In the genomic region with DNA sequence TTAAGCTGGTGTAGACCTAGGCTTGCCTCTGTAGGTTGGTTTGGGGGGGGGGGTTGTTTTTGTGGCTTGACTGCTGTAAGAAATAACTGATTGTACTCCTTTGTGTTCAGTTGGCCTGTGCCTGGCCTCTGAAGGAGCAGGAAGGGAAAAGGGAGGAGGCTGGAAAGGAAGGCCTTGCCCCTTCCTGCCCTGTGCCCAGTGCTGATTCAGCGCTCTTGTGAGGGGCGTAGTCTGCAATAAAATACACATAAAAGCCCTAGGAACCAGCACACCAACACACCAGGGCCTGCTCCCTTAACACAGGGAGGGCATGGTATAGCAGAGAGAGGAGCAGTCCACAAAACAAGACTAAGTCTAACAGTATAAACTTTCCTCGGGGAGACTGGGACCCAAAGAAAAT, we compare ENCODE assay signal across 8 mouse cellular contexts. TPM values are rescaled to one million over a fixed set of nuclear protein-coding genes. Genes with fewer than 3 reads are reported as not detected.
DNase-seq lines count a peak whose midpoint lies in the region; ATAC-seq and TF ChIP-seq lines count a peak whose summit lies in the region.

No protein-coding gene starts in this region.

- no peaks in the 10 kb centered on the region for H3K9me3 ChIP-seq in liver, embryonic 13.5 days (replicated peaks)

- H3K27ac ChIP-seq in liver, embryonic 13.5 days, result no peak overlapping the region
- no peak overlapping the region for H3K27ac ChIP-seq in thymus, adult 2 months (ENCODE audit: control insufficient read depth, insufficient read depth, low read length)

- TF ChIP-seq CTCF in thymus, adult 2 months (IDR thresholded peaks at IDR 0.05; ENCODE audit: borderline replicate concordance, control insufficient read depth, extremely low read depth, insufficient read depth, low read length, poor library complexity), result no peak

- peak; percentile 16 for DNase-seq in urinary bladder, postnatal 14 days (ENCODE audit: low spot score)
- DNase-seq in urinary bladder, adult 18-20 months (ENCODE audit: low spot score in 2 of 2), result no peak
- peak; percentile 27 for DNase-seq in kidney, adult 18-20 months
- DNase-seq in liver, embryonic 13.5 days, result no peak
- no peak for DNase-seq in thymus, adult 2 months
- DNase-seq in cerebellum, postnatal 14 days, result no peak
- DNase-seq in frontal cortex, adult 2 months (ENCODE audit: extremely low spot score in 1 of 2, low spot score in 1 of 2), result no peak
- DNase-seq in ovary, postnatal 36 days (ENCODE audit: low spot score), result no peak

- TF ChIP-seq POLR2A in thymus, adult 2 months (IDR thresholded peaks at IDR 0.05; ENCODE audit: control insufficient read depth, extremely low read depth, insufficient read depth, low read length, poor library complexity), result no peak

- H3K9ac ChIP-seq in liver, embryonic 13.5 days, result no peak overlapping the region

- H3K4me3 ChIP-seq in liver, embryonic 13.5 days (replicated peaks), result no peak overlapping the region
- no peak overlapping the region for H3K4me3 ChIP-seq in thymus, adult 2 months (ENCODE audit: control insufficient read depth, insufficient read depth, low read length)

- no peaks in the 10 kb centered on the region for H3K4me1 ChIP-seq in liver, embryonic 13.5 days (replicated peaks)
- H3K4me1 ChIP-seq in thymus, adult 2 months (replicated peaks; ENCODE audit: control insufficient read depth, insufficient read depth, low read length), result no peaks in the 10 kb centered on the region

- no peak overlapping the region for H3K4me2 ChIP-seq in liver, embryonic 13.5 days

- ATAC-seq in liver, embryonic 13.5 days (ENCODE audit: low read depth), result peak; percentile 41; the same call in 1 of the 2 replicates

- H3K27me3 ChIP-seq in liver, embryonic 13.5 days, result no peaks in the 10 kb centered on the region
- no peaks in the 10 kb centered on the region for H3K27me3 ChIP-seq in thymus, adult 2 months (ENCODE audit: control insufficient read depth, insufficient read depth, low read length)

- no peaks in the 10 kb centered on the region for H3K36me3 ChIP-seq in liver, embryonic 13.5 days
- no peaks in the 10 kb centered on the region for H3K36me3 ChIP-seq in thymus, adult 2 months (ENCODE audit: control insufficient read depth, insufficient read depth, low read length)

- 53% methylated on average over 3 of the region's 3 CpGs for whole genome bisulfite sequencing in liver, embryonic 13.5 days (ENCODE audit: insufficient replicate concordance)
- 83% methylated on average over 3 of the region's 3 CpGs for WGBS in thymus, adult 2 months

RNA-seq across cellular contexts. Expression of a gene that starts 40.8 kb away (rescaled TPM):
- 25.0 and 30.5 TPM in 2 replicates for polyA plus RNA-seq in liver, embryonic 13.5 days (2015; fragmentation: Nextera tagmentation; extraction: Ambion mirVana)
- 8.0 and 9.0 TPM in 2 replicates for polyA plus RNA-seq in thymus, adult 2 months (2012; rRNA removed)
- 7.1 and 7.2 TPM in 2 replicates for polyA plus RNA-seq in frontal cortex, adult 2 months (2012; rRNA removed)

Comparison
In these comparisons a context has a peak if more than half of its experiments do, and no peak if none do; other contexts are left out.
1. DNase-seq: peak in urinary bladder, postnatal 14 days (single experiment) and kidney, adult 18-20 months (single experiment); none in urinary bladder, adult 18-20 months (0 of 2), liver, embryonic 13.5 days (single experiment), thymus, adult 2 months (single experiment), cerebellum, postnatal 14 days (0 of 2), frontal cortex, adult 2 months (0 of 2) and ovary, postnatal 36 days (single experiment).